Mouse (Mus musculus): ENCODE data around the gene Setd6. TPM values are rescaled to one million over a fixed set of nuclear protein-coding genes. Genes with fewer than 3 reads are reported as not detected.

Setd6 gene
- total RNA-seq, 2 experiments from 2014 or later = 21.2 to 21.6 TPM

- DNase-seq (ENCODE audit: extremely low spot score in 1 of 2, low spot score in 2 of 2) = peak; percentile 83 to 90
- intact Hi-C loops (cut with DNase I) = no loop called here
Measured at GRCm38 (mm10) chr8:95703461-95704260, 12.0 kb upstream of the Setd6 start.

- intact Hi-C loops (cut with DNase I) = no loop called here
- DNase-seq (ENCODE audit: extremely low spot score in 1 of 2, low spot score in 2 of 2) = peak in 1 of 2 experiments; percentile 34
Measured at GRCm38 (mm10) chr8:95704538-95704937, 11.1 kb upstream of the Setd6 start.

DNA sequence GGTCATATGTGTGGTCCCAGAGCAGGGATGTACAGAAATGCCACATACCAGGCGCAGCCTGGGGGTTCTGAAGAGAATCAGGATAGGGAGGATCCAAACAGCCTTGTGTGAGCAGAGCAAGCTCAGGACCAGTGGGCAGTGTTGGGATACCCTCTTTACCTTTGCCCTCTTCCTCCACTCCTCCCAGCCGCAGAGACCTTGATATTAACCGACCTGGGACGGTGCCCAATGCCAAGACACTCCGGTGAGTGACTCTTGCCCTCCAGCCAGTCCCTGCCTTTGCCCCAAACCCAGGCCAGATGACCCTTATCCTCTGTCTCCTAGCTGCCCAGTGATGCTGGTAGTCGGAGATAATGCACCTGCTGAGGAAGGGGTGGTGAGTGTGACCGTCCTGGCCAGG, 6.1 kb upstream of the Setd6 start:
- intact Hi-C loops (cut with DNase I) = no loop called here
- no peak for DNase-seq (ENCODE audit: extremely low spot score in 1 of 2, low spot score in 2 of 2)

DNA sequence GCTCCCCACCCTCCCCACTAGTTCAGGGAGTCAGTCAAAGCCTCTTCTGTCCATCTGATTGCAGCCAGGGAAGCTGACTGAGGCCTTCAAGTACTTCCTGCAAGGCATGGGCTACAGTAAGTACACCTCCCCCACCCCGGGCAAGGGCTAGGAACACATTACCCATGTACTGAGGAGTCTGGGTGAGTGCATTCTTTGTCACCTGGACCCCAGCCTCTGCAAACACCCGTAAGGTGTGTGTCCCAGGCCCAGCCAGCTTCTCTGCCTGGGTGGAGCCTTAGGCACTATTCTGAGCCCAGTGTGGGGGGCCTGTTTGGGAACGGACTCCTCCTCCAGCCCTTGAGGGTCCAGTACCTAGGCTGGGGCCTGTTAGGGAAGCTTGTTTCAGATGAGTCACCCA, 4.7 kb upstream of the Setd6 start:
- no peak for DNase-seq (ENCODE audit: extremely low spot score in 1 of 2, low spot score in 2 of 2)
- intact Hi-C loops (cut with DNase I) = loop anchor here (10.0 kb wide), 2 partner anchors 226 to 366 kb away; no protein-coding TSS in a partner anchor

GRCm38 (mm10) chr8:95712395-95712794, 3.3 kb upstream of the Setd6 start:
- no peak for DNase-seq (ENCODE audit: extremely low spot score in 1 of 2, low spot score in 2 of 2)

DNA sequence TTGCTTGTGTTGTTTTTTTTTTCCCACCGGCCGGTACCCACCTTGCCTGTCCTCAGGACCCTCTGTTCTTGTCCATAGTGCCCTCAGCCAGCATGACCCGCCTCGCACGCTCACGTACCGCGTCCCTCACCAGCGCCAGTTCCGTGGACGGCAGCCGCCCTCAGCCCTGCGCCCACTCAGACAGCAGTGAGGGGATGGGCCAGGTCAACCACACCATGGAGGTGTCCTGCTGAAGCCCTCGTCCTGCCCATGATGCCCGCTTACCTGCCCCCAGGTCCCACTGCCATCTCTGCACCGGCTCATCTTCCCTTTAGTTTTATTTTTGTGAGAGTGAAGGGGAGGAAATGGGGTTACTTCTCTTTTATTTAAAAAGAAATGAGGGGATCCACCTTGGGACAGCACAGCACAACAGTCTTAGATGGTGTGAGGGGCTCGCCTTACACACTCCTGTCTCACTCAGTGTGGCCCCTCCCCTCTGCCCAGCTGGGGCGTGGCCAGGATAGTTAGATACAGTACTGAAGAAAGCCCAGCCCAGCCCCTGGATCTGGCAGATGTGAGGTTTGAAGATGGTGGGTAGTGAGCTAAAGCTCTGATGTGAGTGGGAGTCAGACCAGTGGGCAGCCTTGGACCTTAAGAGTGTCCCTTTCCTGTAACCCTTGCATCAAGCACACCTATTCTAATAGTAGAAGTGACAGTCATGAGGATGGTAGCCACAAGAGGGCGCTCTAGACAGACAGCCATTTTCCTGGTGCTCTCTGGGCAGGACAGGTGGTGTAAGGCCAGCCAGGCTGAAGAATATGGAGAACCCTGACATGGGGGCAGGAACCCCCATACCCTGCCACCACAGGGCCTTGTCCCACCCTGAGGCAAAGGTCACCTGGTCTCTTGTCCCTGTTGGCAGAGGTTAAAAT, 2.3 kb upstream of the Setd6 start:
- peak in 1 of 2 experiments; percentile 64 for DNase-seq (ENCODE audit: extremely low spot score in 1 of 2, low spot score in 2 of 2)
- intact Hi-C loops (cut with DNase I) = loop anchor here (10.0 kb wide), 2 partner anchors 229 to 369 kb away; no protein-coding TSS in a partner anchor

More at GRCm38 (mm10) chr8:95712395-95712794, 3.3 kb upstream of the Setd6 start:
- intact Hi-C loops (cut with DNase I) = loop anchor here (10.0 kb wide), 2 partner anchors 228 to 368 kb away; no protein-coding TSS in a partner anchor

GRCm38 (mm10) chr8:95714367-95714766, 1.3 kb upstream of the Setd6 start:
- intact Hi-C loops (cut with DNase I) = loop anchor here (10.0 kb wide), 2 partner anchors 230 to 370 kb away; no protein-coding TSS in a partner anchor
- no peak for DNase-seq (ENCODE audit: extremely low spot score in 1 of 2, low spot score in 2 of 2)

DNA sequence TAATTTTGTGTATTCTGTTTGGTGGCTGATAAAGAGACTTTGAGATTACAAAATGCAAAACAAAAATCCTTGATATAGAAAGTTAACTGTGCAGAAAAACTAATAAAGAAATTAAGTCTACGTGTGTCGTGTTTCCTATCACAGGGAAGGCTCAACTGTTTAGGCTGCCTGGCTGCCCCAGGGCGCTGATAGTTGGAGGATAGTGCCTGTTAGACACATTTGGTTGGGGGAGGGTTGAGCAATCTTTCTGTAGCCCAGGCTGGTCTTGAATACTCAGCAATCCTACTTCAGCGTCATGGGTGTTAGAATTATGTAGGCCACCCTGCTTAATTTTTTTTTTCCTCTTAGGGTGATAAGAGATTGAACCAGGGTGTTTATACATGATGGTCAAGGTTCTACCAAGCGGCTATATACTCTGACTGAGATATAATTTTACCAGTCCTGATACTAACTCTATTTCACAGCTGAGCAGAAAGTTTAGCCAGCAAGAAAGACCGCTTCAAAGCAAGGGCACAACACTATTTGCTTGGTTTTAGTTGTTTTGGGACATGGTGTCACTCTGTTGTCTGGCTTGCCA, 756 bp upstream of the Setd6 start:
- intact Hi-C loops (cut with DNase I) = loop anchor here (10.0 kb wide), 2 partner anchors 230 to 370 kb away; no protein-coding TSS in a partner anchor
- DNase-seq (ENCODE audit: extremely low spot score in 1 of 2, low spot score in 2 of 2) = no peak

DNA sequence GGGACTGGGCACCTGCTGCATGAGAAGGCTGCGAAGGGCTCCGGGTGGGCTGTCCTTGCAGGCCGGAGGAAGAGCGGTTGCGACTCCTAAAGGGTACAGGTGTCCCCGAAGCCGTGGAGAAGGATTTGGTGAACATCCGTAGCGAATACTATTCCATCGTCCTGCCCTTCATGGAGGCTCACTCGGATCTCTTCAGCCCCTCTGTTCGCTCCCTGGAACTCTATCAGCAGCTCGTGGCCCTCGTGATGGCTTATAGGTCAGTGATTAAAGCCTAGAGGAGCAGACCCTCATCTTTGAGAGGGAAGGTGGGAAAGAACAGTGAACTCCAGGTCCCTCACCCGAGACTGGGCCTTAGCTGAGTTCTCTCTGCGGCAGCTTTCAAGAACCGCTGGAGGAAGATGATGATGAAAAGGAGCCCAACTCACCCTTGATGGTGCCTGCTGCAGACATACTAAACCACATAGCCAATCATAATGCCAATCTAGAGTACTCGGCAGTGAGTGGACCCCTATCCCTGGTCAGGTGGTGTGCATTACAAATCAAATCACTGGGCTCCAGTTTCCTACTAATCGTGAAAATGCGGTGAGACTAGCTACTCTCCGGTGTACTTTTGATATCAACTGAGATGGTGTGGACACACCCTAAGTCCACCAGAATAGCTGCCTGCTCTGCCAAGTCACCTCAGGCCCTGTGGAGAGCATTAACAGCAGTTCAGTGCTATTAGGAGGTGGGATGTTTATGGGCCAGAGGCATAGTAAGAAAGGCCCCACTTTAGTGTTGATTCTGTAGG, 1.1 kb downstream of the Setd6 start:
- DNase-seq (ENCODE audit: extremely low spot score in 1 of 2, low spot score in 2 of 2) = no peak
- intact Hi-C loops (cut with DNase I) = loop anchor here (10.0 kb wide), 2 partner anchors 232 to 372 kb away; no protein-coding TSS in a partner anchor

DNA sequence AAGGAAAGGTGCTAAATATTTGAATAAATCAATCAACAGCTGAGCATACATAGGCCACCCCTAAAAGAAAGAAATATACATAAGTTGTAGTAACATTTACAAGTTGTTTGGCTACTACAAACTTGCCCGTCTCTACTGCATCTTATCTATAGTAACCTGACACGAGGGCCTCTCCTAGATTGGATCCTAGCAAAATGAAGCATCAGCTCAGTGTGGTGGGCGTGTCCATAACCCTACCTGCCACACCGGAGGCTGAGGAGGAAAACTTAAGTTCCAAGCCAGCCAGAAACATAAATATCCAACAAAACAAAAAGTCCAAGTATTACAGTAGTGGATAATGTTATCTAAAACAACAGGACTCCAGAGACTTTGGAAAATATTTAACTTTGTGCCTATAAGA, 11.9 kb downstream of the Setd6 start:
- no peak for DNase-seq (ENCODE audit: extremely low spot score in 1 of 2, low spot score in 2 of 2)
- intact Hi-C loops (cut with DNase I) = no loop called here

- intact Hi-C loops (cut with DNase I) = no loop called here
Measured at GRCm38 (mm10) chr8:95738596-95738995, 22.9 kb downstream of the Setd6 start.

DNA sequence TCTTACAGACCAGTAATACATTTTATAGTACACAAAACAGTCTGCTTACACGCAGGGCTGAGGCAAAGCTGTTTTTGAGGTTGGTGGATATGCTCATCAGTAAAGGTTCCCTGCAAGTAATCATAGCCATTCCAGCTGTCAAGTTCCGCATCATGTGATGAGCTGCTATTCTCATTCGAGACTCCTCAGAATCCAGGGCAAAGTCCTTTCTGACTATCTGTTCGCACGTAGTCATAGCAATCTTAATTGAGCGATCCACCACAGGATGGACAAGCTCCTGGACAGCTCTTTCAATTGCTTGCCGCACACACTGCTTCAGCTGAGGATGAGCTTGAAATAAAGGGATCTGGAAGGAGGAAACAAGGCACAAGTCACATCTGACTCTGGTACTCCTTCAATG, 26.1 kb downstream of the Setd6 start:
- intact Hi-C loops (cut with DNase I) = no loop called here
- DNase-seq (ENCODE audit: extremely low spot score in 1 of 2, low spot score in 2 of 2) = no peak

More at GRCm38 (mm10) chr8:95738596-95738995, 22.9 kb downstream of the Setd6 start:
- DNase-seq (ENCODE audit: extremely low spot score in 1 of 2, low spot score in 2 of 2) = no peak

DNA sequence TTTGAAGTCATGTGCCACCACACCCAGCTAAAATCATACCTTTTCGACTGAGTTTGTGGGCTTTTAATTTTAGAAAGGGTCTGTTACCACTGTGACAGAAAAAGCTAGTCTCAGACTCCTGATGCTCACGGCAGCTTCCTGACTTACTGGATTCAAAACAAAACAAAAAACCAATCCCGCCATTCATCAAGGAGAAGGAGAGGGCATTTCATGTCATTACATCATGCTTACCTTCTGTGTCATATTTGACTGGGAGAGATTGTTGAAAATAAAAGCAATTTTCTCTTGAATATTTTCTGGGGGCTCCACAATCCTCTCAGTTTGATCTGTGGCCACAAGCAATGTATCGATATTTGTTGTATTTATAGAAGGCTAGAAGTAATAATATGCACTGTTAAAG, 32.3 kb downstream of the Setd6 start:
- no peak for DNase-seq (ENCODE audit: extremely low spot score in 1 of 2, low spot score in 2 of 2)
- intact Hi-C loops (cut with DNase I) = no loop called here

DNA sequence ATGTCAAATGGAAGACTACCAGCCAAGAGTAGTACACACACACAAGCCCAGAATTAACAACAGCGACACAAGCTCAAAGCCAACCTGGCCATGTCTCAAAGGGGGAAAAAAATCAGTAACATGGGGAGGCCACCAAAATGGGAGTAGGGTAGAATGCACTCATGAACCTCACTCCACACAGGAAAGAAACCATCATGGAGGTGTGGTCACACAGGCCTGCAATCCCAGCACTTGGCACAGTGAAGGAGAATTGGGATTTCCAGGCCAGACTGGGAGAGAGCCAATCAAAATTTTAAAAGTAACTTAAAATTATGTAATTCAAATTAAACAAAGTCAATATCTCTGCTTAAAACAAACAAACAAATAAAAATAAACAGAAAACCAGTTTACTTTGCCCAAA, 36.2 kb downstream of the Setd6 start:
- DNase-seq (ENCODE audit: extremely low spot score in 1 of 2, low spot score in 2 of 2) = no peak
- intact Hi-C loops (cut with DNase I) = no loop called here

DNA sequence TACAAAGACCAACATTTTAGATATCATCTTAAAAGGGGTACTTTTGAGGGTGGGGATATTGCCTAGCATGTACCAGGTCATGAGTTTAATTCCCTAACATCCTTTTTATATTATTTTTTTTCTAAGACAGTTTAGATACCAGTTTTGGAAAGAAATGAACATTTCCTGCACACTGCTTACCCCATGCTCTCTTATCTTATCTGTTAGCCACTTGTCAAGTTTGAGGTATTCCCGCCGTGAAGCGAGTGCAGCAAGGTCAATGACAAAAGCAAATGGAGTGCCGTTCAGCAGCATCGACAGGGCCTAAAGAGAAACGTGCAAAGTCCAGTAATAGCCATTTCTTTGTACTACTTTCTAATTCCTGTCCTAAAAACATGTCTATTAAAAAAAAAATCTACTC, 44.6 kb downstream of the Setd6 start:
- no peak for DNase-seq (ENCODE audit: extremely low spot score in 1 of 2, low spot score in 2 of 2)
- intact Hi-C loops (cut with DNase I) = no loop called here

DNA sequence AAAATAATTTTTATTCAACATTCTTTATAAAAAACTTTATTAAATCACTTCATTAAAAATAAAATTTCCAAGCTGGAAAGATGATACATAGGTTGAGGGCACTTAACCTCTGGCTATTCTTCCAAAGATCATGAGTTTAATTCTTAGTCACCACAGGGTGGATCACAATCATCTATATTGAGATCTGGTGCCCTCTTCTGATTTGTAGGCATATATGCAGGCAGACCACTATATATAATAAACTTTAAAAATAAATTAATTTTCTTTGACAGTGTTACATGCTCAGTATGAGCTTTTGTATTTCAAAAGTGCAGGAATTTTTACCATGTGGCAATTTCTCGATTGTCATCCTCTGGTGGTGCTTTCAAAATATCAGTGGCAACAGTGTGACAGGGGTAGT, 48.5 kb downstream of the Setd6 start:
- intact Hi-C loops (cut with DNase I) = no loop called here

More for the DNA sequence above, 48.5 kb downstream of the Setd6 start:
- no peak for DNase-seq (ENCODE audit: extremely low spot score in 1 of 2, low spot score in 2 of 2)
